Mouse (Mus musculus): ENCODE results near the gene Usp16. TPM values are rescaled to one million over a fixed set of nuclear protein-coding genes. Genes with fewer than 3 reads are reported as not detected.

Gene Usp16
- polyA plus RNA-seq, 2 experiments, result 16.4 to 21.5 TPM

- ATAC-seq (ENCODE audit: insufficient read depth) (no peak), DNase-seq (ENCODE audit: low read depth in 3 of 3, low spot score in 3 of 3) (no peak)
- Histone ChIP-seq H3K9ac (replicated peaks) (no peak overlapping the region), H3K4me2 (ENCODE audit: low read depth) (no peak overlapping the region), H3K4me1 (replicated peaks; ENCODE audit: control insufficient read depth in 2 of 2, insufficient read depth in 2 of 2, low read length in 1 of 2) (peaks cover 4 to 6% of the 10 kb centered on the region in 2 experiments), H3K27me3 (ENCODE audit: control insufficient read depth, insufficient read depth, low read length) (no peaks in the 10 kb centered on the region), H3K4me3 (ENCODE audit: insufficient read depth in 1 of 2, low read depth in 2 of 2, low read length in 2 of 2) (no peak overlapping the region), H3K36me3 (replicated peaks; ENCODE audit: control insufficient read depth, insufficient read depth, low read depth) (no peaks in the 10 kb centered on the region), H3K27ac (no peak overlapping the region), H3K9me3 (ENCODE audit: control insufficient read depth, low read length) (no peaks in the 10 kb centered on the region)
- 88% methylated on average over 7 of the region's 7 CpGs for WGBS (ENCODE audit: insufficient replicate concordance)
- TF ChIP-seq EP300 (IDR thresholded peaks at IDR 0.05; ENCODE audit: low read depth) (no peak), CTCF (IDR thresholded peaks at IDR 0.05; ENCODE audit: low read depth) (no peak)
These were observed 20.2 kb upstream of the Usp16 start for GRCm38 (mm10) chr16:87434266-87434665.

DNA sequence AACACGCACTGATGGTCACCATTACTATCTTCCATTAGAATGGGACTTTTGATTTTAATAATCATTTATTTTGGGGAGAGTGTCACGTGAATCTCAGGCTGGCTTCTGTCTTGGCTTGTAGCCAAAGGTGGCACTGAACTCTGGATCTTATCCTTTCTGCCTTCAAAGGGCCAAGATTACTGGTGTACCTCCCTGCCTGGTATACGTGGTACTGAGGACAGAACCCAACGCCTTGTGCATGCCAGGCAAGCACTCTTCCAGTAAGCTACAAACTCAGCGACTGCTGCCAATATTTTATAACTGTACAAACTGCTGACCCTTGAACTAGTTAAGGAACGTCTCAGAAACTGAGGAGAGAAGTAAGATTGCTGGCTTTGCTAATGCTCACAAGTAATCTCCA is 19.6 kb upstream of the Usp16 start:
- Histone ChIP-seq H3K4me3 (ENCODE audit: insufficient read depth in 1 of 2, low read depth in 2 of 2, low read length in 2 of 2) (no peak overlapping the region), H3K4me1 (replicated peaks; ENCODE audit: control insufficient read depth in 2 of 2, insufficient read depth in 2 of 2, low read length in 1 of 2) (peaks cover 8 to 10% of the 10 kb centered on the region in 2 experiments), H3K27me3 (ENCODE audit: control insufficient read depth, insufficient read depth, low read length) (no peaks in the 10 kb centered on the region), H3K36me3 (replicated peaks; ENCODE audit: control insufficient read depth, insufficient read depth, low read depth) (no peaks in the 10 kb centered on the region), H3K27ac (no peak overlapping the region), H3K9me3 (ENCODE audit: control insufficient read depth, low read length) (no peaks in the 10 kb centered on the region), H3K4me2 (ENCODE audit: low read depth) (no peak overlapping the region), H3K9ac (replicated peaks) (no peak overlapping the region)
- 78% methylated on average over 6 of the region's 6 CpGs for WGBS (ENCODE audit: insufficient replicate concordance)
- DNase-seq (ENCODE audit: low read depth in 3 of 3, low spot score in 3 of 3), result no peak
- no peak for TF ChIP-seq CTCF (IDR thresholded peaks at IDR 0.05; ENCODE audit: low read depth)
- no peak for ATAC-seq (ENCODE audit: insufficient read depth)

- TF ChIP-seq EP300 (IDR thresholded peaks at IDR 0.05; ENCODE audit: low read depth) (no peak), CTCF (IDR thresholded peaks at IDR 0.05; ENCODE audit: low read depth) (no peak)
- Histone ChIP-seq H3K27ac (no peak overlapping the region), H3K9ac (replicated peaks) (no peak overlapping the region), H3K27me3 (ENCODE audit: control insufficient read depth, insufficient read depth, low read length) (no peaks in the 10 kb centered on the region), H3K4me1 (replicated peaks; ENCODE audit: control insufficient read depth in 2 of 2, insufficient read depth in 2 of 2, low read length in 1 of 2) (peaks cover 8 to 10% of the 10 kb centered on the region in 2 experiments), H3K4me2 (ENCODE audit: low read depth) (no peak overlapping the region), H3K4me3 (ENCODE audit: insufficient read depth in 1 of 2, low read depth in 2 of 2, low read length in 2 of 2) (no peak overlapping the region), H3K9me3 (ENCODE audit: control insufficient read depth, low read length) (no peaks in the 10 kb centered on the region), H3K36me3 (replicated peaks; ENCODE audit: control insufficient read depth, insufficient read depth, low read depth) (no peaks in the 10 kb centered on the region)
- 72% methylated on average over 13 of the region's 13 CpGs for WGBS (ENCODE audit: insufficient replicate concordance)
- ATAC-seq (ENCODE audit: insufficient read depth) (no peak), DNase-seq (ENCODE audit: low read depth in 3 of 3, low spot score in 3 of 3) (no peak)
These were observed 18.9 kb upstream of the Usp16 start for GRCm38 (mm10) chr16:87435411-87436205.

- Histone ChIP-seq H3K4me1 (replicated peaks; ENCODE audit: control insufficient read depth in 2 of 2, insufficient read depth in 2 of 2, low read length in 1 of 2) (peaks cover 13 to 14% of the 10 kb centered on the region in 2 experiments), H3K27ac (no peak overlapping the region), H3K9me3 (ENCODE audit: control insufficient read depth, low read length) (no peaks in the 10 kb centered on the region), H3K4me3 (ENCODE audit: insufficient read depth in 1 of 2, low read depth in 2 of 2, low read length in 2 of 2) (no peak overlapping the region), H3K27me3 (ENCODE audit: control insufficient read depth, insufficient read depth, low read length) (no peaks in the 10 kb centered on the region), H3K4me2 (ENCODE audit: low read depth) (no peak overlapping the region), H3K9ac (replicated peaks) (no peak overlapping the region), H3K36me3 (replicated peaks; ENCODE audit: control insufficient read depth, insufficient read depth, low read depth) (no peaks in the 10 kb centered on the region)
- ATAC-seq (ENCODE audit: insufficient read depth) (no peak), DNase-seq (ENCODE audit: low read depth in 3 of 3, low spot score in 3 of 3) (no peak)
- TF ChIP-seq EP300 (IDR thresholded peaks at IDR 0.05; ENCODE audit: low read depth) (no peak), CTCF (IDR thresholded peaks at IDR 0.05; ENCODE audit: low read depth) (no peak)
- 90% methylated on average over 21 of the region's 21 CpGs for WGBS (ENCODE audit: insufficient replicate concordance)
These were observed 17.4 kb upstream of the Usp16 start for GRCm38 (mm10) chr16:87437096-87437495.

DNA sequence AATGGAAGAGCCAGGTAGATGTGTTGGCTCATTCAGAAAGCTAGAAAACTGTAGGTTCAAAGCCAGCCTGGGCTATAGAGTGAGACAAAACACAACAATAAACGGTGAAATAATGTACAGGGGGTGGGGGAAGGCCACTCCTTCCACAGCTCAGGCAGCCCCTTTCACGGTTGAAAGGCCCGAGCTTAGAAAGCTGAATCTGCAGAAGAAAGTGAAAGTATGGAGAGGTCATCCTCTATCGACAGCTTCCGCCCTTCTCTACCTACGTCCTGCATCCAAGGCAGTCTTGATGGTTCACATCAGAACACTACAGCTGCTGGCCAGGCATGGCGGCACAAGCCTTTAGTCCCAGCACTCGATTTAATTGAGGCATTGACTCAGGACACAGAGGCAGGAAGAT is 15.8 kb upstream of the Usp16 start:
- 79% methylated on average over 8 of the region's 8 CpGs for WGBS (ENCODE audit: insufficient replicate concordance)

More for the DNA sequence above, 15.8 kb upstream of the Usp16 start:
- Histone ChIP-seq H3K4me1 (replicated peaks; ENCODE audit: control insufficient read depth in 2 of 2, insufficient read depth in 2 of 2, low read length in 1 of 2) (peaks cover 11% of the 10 kb centered on the region in 2 experiments), H3K9ac (replicated peaks) (no peak overlapping the region), H3K27ac (no peak overlapping the region), H3K4me3 (ENCODE audit: insufficient read depth in 1 of 2, low read depth in 2 of 2, low read length in 2 of 2) (no peak overlapping the region), H3K4me2 (ENCODE audit: low read depth) (no peak overlapping the region), H3K9me3 (ENCODE audit: control insufficient read depth, low read length) (no peaks in the 10 kb centered on the region), H3K36me3 (replicated peaks; ENCODE audit: control insufficient read depth, insufficient read depth, low read depth) (no peaks in the 10 kb centered on the region), H3K27me3 (ENCODE audit: control insufficient read depth, insufficient read depth, low read length) (no peaks in the 10 kb centered on the region)
- ATAC-seq (ENCODE audit: insufficient read depth) (no peak), DNase-seq (ENCODE audit: low read depth in 3 of 3, low spot score in 3 of 3) (no peak)
- TF ChIP-seq EP300 (IDR thresholded peaks at IDR 0.05; ENCODE audit: low read depth), result no peak
- no peak for TF ChIP-seq CTCF (IDR thresholded peaks at IDR 0.05; ENCODE audit: low read depth)
